Mouse (Mus musculus): Measurements from ENCODE around the gene Brpf3. TPM values are rescaled to one million over a fixed set of nuclear protein-coding genes. Genes with fewer than 3 reads are reported as not detected.

Brpf3 gene
- polyA plus RNA-seq, 2 experiments, result 48.6 to 98.3 TPM

DNA sequence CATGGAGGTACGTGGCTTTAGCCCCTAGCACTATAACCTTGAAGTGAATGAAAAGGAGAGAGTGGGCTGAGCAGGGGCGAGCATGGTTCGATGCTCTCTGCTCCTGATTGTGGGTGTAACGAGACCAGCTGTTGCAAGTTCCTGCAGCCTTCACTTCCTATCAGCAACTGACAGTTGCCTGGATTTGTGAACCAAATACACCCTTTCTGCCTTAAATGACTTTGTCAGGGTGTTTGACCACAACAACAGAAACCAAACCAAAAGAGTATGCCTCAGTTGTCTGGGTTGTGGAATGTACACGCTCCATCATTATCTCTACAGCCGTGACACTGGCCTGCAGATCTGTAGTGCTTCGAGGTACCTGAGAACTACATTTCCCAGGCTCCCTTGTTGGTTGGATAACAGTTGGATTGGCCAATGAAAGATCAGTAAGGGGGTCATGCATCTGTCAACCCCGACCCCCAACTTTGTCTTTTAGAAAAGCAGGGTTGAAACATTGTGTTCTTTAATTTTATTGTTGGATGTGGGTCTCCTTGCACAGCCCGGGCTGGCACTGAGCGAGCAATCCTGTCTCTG is 83.1 kb downstream of the Brpf3 start:
- Histone ChIP-seq H3K4me1 (replicated peaks; ENCODE audit: control insufficient read depth in 2 of 2, insufficient read depth in 2 of 2, low read length in 1 of 2) (peaks cover 0 to 5% of the 10 kb centered on the region in 2 experiments; a peak in 2 of 4 replicates), H3K27me3 (ENCODE audit: control insufficient read depth, insufficient read depth, low read length) (peaks cover 3% of the 10 kb centered on the region), H3K9ac (replicated peaks) (no peak overlapping the region), H3K4me3 (ENCODE audit: insufficient read depth in 1 of 2, low read depth in 2 of 2, low read length in 2 of 2) (no peak overlapping the region), H3K36me3 (replicated peaks; ENCODE audit: control insufficient read depth, insufficient read depth, low read depth) (no peaks in the 10 kb centered on the region), H3K9me3 (ENCODE audit: control insufficient read depth, low read length) (no peaks in the 10 kb centered on the region), H3K4me2 (ENCODE audit: low read depth) (no peak overlapping the region), H3K27ac (no peak overlapping the region)
- no peak for ATAC-seq (ENCODE audit: insufficient read depth)
- TF ChIP-seq EP300 (IDR thresholded peaks at IDR 0.05; ENCODE audit: low read depth) (no peak), CTCF (IDR thresholded peaks at IDR 0.05; ENCODE audit: low read depth) (no peak)
- 34% methylated on average over 10 of the region's 10 CpGs for WGBS (ENCODE audit: insufficient replicate concordance)
- no peak for DNase-seq (ENCODE audit: low read depth in 3 of 3, low spot score in 3 of 3)

DNA sequence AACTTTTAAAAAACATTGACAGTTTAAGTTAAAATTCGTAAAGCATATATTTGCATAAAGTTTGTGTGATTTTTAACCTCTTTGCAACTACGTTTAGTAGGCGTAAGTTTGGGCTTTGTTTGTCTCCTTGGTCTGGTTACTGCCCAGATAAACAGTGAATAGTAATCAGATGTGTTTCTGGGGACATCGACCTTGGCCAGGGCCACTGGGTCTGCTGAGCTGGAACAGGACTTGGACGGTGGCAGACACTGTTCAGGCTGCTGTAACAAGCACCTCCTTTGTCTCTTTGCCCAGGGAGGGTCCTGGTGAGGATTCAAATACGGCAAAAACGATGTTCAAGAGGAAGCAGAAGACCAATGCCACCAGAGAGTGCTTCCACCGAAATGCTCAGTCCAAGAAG is 84.3 kb downstream of the Brpf3 start:
- H3K9ac ChIP-seq (replicated peaks), result no peak overlapping the region
- peaks cover 0 to 5% of the 10 kb centered on the region in 2 experiments; a peak in 2 of 4 replicates for H3K4me1 ChIP-seq (replicated peaks; ENCODE audit: control insufficient read depth in 2 of 2, insufficient read depth in 2 of 2, low read length in 1 of 2)
- DNase-seq (ENCODE audit: low read depth in 3 of 3, low spot score in 3 of 3) (no peak), ATAC-seq (ENCODE audit: insufficient read depth) (no peak)
- no peaks in the 10 kb centered on the region for H3K9me3 ChIP-seq (ENCODE audit: control insufficient read depth, low read length)
- TF ChIP-seq CTCF (IDR thresholded peaks at IDR 0.05; ENCODE audit: low read depth), result no peak
- no peak for TF ChIP-seq EP300 (IDR thresholded peaks at IDR 0.05; ENCODE audit: low read depth)
- H3K4me2 ChIP-seq (ENCODE audit: low read depth), result no peak overlapping the region
- H3K36me3 ChIP-seq (replicated peaks; ENCODE audit: control insufficient read depth, insufficient read depth, low read depth), result no peaks in the 10 kb centered on the region
- no peak overlapping the region for H3K4me3 ChIP-seq (ENCODE audit: insufficient read depth in 1 of 2, low read depth in 2 of 2, low read length in 2 of 2)
- H3K27me3 ChIP-seq (ENCODE audit: control insufficient read depth, insufficient read depth, low read length), result peaks cover 2% of the 10 kb centered on the region
- no peak overlapping the region for H3K27ac ChIP-seq
- WGBS (ENCODE audit: insufficient replicate concordance), result 62% methylated on average over 8 of the region's 8 CpGs

GRCm38 (mm10) chr17:28886266-28886665 is 85.4 kb downstream of the Brpf3 start:
- Histone ChIP-seq H3K9me3 (ENCODE audit: control insufficient read depth, low read length) (no peaks in the 10 kb centered on the region), H3K4me2 (ENCODE audit: low read depth) (no peak overlapping the region), H3K27me3 (ENCODE audit: control insufficient read depth, insufficient read depth, low read length) (no peaks in the 10 kb centered on the region), H3K4me1 (replicated peaks; ENCODE audit: control insufficient read depth in 2 of 2, insufficient read depth in 2 of 2, low read length in 1 of 2) (peaks cover 0 to 5% of the 10 kb centered on the region in 2 experiments; a peak in 2 of 4 replicates), H3K9ac (replicated peaks) (no peak overlapping the region), H3K27ac (no peak overlapping the region), H3K36me3 (replicated peaks; ENCODE audit: control insufficient read depth, insufficient read depth, low read depth) (no peaks in the 10 kb centered on the region), H3K4me3 (ENCODE audit: insufficient read depth in 1 of 2, low read depth in 2 of 2, low read length in 2 of 2) (no peak overlapping the region)
- TF ChIP-seq CTCF (IDR thresholded peaks at IDR 0.05; ENCODE audit: low read depth) (no peak), EP300 (IDR thresholded peaks at IDR 0.05; ENCODE audit: low read depth) (no peak)
- DNase-seq (ENCODE audit: low read depth in 3 of 3, low spot score in 3 of 3), result no peak
- 64% methylated on average over 8 of the region's 8 CpGs for WGBS (ENCODE audit: insufficient replicate concordance)
- ATAC-seq (ENCODE audit: insufficient read depth), result no peak

Other genes starting within 250 kb of the Brpf3 start
- 1.2 and 3.3 TPM in 2 replicates for gene Clps, start 240.3 kb upstream of the Brpf3 start, polyA plus RNA-seq (2012; rRNA removed)
- 2.9 and 3.7 TPM in 2 replicates for gene Clps, start 240.3 kb upstream of the Brpf3 start, polyA plus RNA-seq (2014; fragmentation: Nextera tagmentation; extraction: Ambion mirVana)
- not detected in 2 replicates for gene Lhfpl5, start 225.4 kb upstream of the Brpf3 start, polyA plus RNA-seq (2012; rRNA removed)
- not detected in 2 replicates for gene Lhfpl5, start 225.4 kb upstream of the Brpf3 start, polyA plus RNA-seq (2014; fragmentation: Nextera tagmentation; extraction: Ambion mirVana)
- 11.5 and 12.9 TPM in 2 replicates for gene Srpk1, start 178.4 kb upstream of the Brpf3 start, polyA plus RNA-seq (2012; rRNA removed)
- 40.8 and 41.8 TPM in 2 replicates for gene Srpk1, start 178.4 kb upstream of the Brpf3 start, polyA plus RNA-seq (2014; fragmentation: Nextera tagmentation; extraction: Ambion mirVana)
- 0.26 and 0.35 TPM in 2 replicates for gene Slc26a8, start 110.9 kb upstream of the Brpf3 start, polyA plus RNA-seq (2012; rRNA removed)
- gene Slc26a8, start 110.9 kb upstream of the Brpf3 start, polyA plus RNA-seq (2014; fragmentation: Nextera tagmentation; extraction: Ambion mirVana), result 0.11 and 0.21 TPM in 2 replicates
- 30.3 and 37.8 TPM in 2 replicates for gene Mapk14, start 109.8 kb upstream of the Brpf3 start, polyA plus RNA-seq (2012; rRNA removed)
- gene Mapk14, start 109.8 kb upstream of the Brpf3 start, polyA plus RNA-seq (2014; fragmentation: Nextera tagmentation; extraction: Ambion mirVana), result 33.2 and 36.1 TPM in 2 replicates
- 0.06 and 0.58 TPM in 2 replicates for gene AC170998.1, start 75.0 kb upstream of the Brpf3 start, polyA plus RNA-seq (2012; rRNA removed)
- gene AC170998.1, start 75.0 kb upstream of the Brpf3 start, polyA plus RNA-seq (2014; fragmentation: Nextera tagmentation; extraction: Ambion mirVana), result 0.40 and 0.74 TPM in 2 replicates
- gene Mapk13, start 31.8 kb upstream of the Brpf3 start, polyA plus RNA-seq (2012; rRNA removed), result 1.5 and 1.6 TPM in 2 replicates
- gene Mapk13, start 31.8 kb upstream of the Brpf3 start, polyA plus RNA-seq (2014; fragmentation: Nextera tagmentation; extraction: Ambion mirVana), result 1.5 and 1.6 TPM in 2 replicates
- 0.01 and 0.02 TPM in 2 replicates for gene Pnpla1, start 57.3 kb downstream of the Brpf3 start, polyA plus RNA-seq (2012; rRNA removed)
- 0.04 TPM in 1 of 2 replicates, not detected in the other for gene Pnpla1, start 57.3 kb downstream of the Brpf3 start, polyA plus RNA-seq (2014; fragmentation: Nextera tagmentation; extraction: Ambion mirVana)
- 0.06 TPM in 2 replicates for gene 4930539E08Rik, start 114.2 kb downstream of the Brpf3 start, polyA plus RNA-seq (2012; rRNA removed)
- gene 4930539E08Rik, start 114.2 kb downstream of the Brpf3 start, polyA plus RNA-seq (2014; fragmentation: Nextera tagmentation; extraction: Ambion mirVana), result 0.03 and 0.14 TPM in 2 replicates
- 0.23 and 0.32 TPM in 2 replicates for gene Pxt1, start 142.8 kb downstream of the Brpf3 start, polyA plus RNA-seq (2012; rRNA removed)
- 0.14 and 0.45 TPM in 2 replicates for gene Pxt1, start 142.8 kb downstream of the Brpf3 start, polyA plus RNA-seq (2014; fragmentation: Nextera tagmentation; extraction: Ambion mirVana)
- gene Kctd20, start 150.9 kb downstream of the Brpf3 start, polyA plus RNA-seq (2012; rRNA removed), result 22.7 and 30.4 TPM in 2 replicates
- gene Kctd20, start 150.9 kb downstream of the Brpf3 start, polyA plus RNA-seq (2014; fragmentation: Nextera tagmentation; extraction: Ambion mirVana), result 53.9 and 55.3 TPM in 2 replicates
- 24.5 and 31.8 TPM in 2 replicates for gene Stk38, start 206.9 kb downstream of the Brpf3 start, polyA plus RNA-seq (2012; rRNA removed)
- 29.2 and 32.7 TPM in 2 replicates for gene Stk38, start 206.9 kb downstream of the Brpf3 start, polyA plus RNA-seq (2014; fragmentation: Nextera tagmentation; extraction: Ambion mirVana)
- gene Srsf3, start 231.5 kb downstream of the Brpf3 start, polyA plus RNA-seq (2012; rRNA removed), result 91.1 and 123 TPM in 2 replicates
- 269 and 272 TPM in 2 replicates for gene Srsf3, start 231.5 kb downstream of the Brpf3 start, polyA plus RNA-seq (2014; fragmentation: Nextera tagmentation; extraction: Ambion mirVana)

Data from liver, embryonic 14.5 days (tissue).